Mouse (Mus musculus): ENCODE results near the gene Plekha6. TPM values are rescaled to one million over a fixed set of nuclear protein-coding genes. Genes with fewer than 3 reads are reported as not detected.

Plekha6 gene
- 26.8 and 33.3 TPM in 2 replicates for polyA plus RNA-seq (2012; rRNA removed)

GRCm38 (mm10) chr1:133163820-133164431 lies at the start of gene Plekha6:
Gene Plekha6, plus strand, starts transcription at chr1:133164210.

GRCm38 (mm10) chr1:133130638-133131560 lies 33.1 kb upstream of the Plekha6 start, which contains the start of gene Ppp1r15b:
Gene Ppp1r15b, plus strand, starts transcription at chr1:133131143.

GRCm38 (mm10) chr1:133309652-133310267 lies 145.8 kb downstream of the Plekha6 start, which contains the start of gene Golt1a:
Gene Golt1a, plus strand, starts transcription at chr1:133309800.

GRCm38 (mm10) chr1:133321267-133321925 lies 157.4 kb downstream of the Plekha6 start, which contains the start of gene Kiss1:
Gene Kiss1, plus strand, starts transcription at chr1:133321875.

GRCm38 (mm10) chr1:133350210-133350609 lies 186.2 kb downstream of the Plekha6 start, which contains the start of gene Ren1:
Gene Ren1, plus strand, starts transcription at chr1:133350510.

Other genes with a start within 250 kb of the Plekha6 start
- 32.9 and 37.4 TPM in 2 replicates for gene Mdm4, start 133.6 kb upstream of the Plekha6 start, polyA plus RNA-seq (2012; rRNA removed)
- 10.3 and 11.2 TPM in 2 replicates for gene Pik3c2b, start 118.5 kb upstream of the Plekha6 start, polyA plus RNA-seq (2012; rRNA removed)
- 22.3 and 32.7 TPM in 2 replicates for gene Ppp1r15b, start 33.1 kb upstream of the Plekha6 start, polyA plus RNA-seq (2012; rRNA removed)
- gene Golt1a, start 145.6 kb downstream of the Plekha6 start, polyA plus RNA-seq (2012; rRNA removed): 0.79 and 2.6 TPM in 2 replicates
- gene Kiss1, start 157.7 kb downstream of the Plekha6 start, polyA plus RNA-seq (2012; rRNA removed): 2.6 and 2.9 TPM in 2 replicates
- gene Ren1, start 186.3 kb downstream of the Plekha6 start, polyA plus RNA-seq (2012; rRNA removed): 8.1 and 8.3 TPM in 2 replicates
- 43.0 and 54.1 TPM in 2 replicates for gene Etnk2, start 199.4 kb downstream of the Plekha6 start, polyA plus RNA-seq (2012; rRNA removed)